Mouse (Mus musculus): Measurements from ENCODE around the gene Fnbp4.
A peak's percentile ranks its signal among the peaks of the same experiment; 100 is the strongest.

Fnbp4 gene

DNA sequence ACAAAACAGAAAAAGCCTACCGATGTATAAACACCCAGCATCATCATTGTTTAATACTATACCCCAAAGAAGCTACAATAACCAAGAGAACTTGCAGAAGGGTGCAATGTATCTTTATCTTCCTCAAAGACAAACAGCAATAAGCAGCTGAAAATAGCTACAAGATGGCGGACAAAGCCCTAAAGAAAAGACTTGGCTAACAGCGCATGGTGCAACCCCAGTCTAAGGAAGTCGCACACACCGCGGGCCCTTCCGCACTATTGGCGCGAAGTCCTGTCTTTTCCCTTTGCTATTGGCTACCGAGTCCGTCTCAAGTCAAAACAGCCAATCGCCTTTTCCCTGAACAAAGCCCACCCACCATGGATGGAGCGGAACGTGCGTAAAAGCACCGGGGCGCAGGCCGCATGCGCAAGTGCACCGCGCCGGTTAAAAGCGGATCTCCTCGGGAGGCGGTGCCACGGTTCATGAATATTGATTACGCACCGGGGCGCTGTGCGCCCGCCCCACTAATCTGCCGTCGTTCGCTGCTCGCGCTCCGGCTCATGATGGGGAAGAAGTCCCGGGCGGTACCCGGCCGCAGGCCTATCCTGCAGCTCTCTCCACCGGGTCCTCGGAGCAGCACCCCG, at the start of gene Fnbp4:
Fnbp4 (plus strand) TSS at position 318 of the 626 bp plus-strand sequence.
- peak; percentile 94 to 96 for DNase-seq

DNA sequence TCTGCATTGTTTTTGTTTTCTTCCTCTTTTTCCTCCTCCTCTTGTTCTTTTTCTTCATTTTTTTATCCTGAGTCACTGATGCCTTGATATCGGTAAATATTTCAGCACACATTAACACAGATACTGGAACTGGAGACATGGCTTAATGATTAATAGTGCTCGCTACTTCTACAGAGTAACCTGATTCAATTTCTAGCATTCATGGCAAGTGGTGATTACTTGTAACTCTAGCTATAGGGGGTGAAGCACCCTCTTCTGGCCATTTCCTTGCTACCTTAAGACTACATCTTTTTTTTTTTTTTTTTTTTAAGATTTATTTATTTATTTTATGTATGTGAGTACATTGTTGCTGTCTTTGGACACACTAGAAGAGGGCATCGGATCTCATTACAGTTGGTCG, 44.2 kb upstream of the Fnbp4 start:
- DNase-seq, result no peak

DNA sequence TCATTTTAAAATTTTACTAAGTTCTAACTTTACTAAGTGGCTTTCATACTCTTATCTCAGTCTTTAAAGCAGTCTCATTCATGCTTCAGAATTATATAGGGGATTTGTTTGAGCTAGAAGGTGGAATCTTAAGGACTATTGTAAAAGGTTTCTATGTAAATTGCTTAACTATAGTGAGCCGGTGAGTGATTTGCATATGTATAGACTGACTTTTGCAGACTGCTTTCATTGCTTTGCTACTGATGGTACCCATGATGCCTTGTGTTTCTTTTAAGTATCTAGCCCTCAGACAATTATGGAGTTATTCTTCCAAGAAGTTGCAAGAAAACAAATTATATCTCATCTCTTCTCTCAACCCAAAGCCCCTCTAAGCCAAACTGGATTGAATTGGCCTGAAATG, 36.6 kb upstream of the Fnbp4 start:
- DNase-seq, result no peak

DNA sequence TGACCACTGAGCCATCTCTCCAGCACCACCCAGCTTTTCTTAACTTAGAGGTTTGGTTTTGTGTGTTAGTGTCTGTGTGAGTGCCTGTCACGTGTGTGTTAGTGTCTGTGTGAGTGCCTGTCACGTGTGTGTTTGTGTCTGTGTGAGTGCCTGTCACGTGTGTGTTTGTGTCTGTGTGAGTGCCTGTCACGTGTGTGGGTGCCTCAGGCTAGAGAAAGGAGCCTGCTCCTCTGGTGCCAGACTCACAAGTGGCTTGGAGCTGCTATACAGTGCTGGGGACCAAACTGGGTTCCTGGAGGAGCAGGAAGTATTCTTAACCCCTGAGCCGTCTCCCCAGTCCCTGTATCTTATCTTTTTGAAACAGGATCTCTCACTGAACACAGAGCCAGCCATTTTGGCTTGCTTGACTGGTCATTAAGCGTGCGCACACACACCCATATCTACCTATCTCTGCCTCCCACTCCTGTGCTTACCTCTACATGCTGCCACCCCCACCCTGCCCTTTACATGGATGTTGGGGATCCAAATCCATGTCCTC, 29.5 kb upstream of the Fnbp4 start:
- no peak for DNase-seq

DNA sequence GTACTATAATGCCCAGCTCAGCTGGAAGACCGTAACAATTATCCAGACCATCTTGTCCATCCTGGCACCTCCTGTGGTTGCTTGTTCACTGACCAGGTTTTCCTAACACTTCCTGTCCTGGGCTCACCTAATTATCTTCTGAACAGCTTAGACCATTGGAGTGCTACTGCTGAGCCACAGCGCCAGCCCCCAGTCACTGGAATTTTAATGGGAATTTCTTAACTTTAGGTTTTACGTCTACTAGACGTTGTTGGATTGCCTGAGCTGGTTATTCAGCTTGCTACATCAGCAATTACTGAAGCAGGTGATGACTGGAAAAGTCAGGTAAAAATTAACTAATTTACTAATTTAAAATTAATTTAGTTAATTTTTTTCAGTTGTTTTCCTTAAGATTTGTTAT, 27.8 kb upstream of the Fnbp4 start:
- DNase-seq, result no peak

DNA sequence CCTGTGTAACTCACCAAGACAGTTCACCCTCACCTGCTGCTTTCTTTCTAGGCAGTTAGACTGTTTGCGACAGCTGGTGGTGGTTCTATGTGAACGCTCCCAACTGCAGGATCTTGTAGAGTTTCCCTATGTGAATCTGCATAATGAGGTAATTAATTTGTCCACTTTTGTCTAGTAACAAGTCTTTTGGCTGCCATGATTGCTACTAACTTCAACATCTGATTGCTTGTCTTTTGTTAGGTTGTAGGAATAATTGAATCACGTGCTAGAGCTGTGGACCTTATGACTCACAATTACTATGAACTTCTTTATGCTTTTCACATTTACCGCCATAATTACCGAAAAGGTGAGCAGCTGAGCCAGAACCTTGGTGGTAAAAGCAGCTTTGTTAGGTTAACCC, 27.2 kb upstream of the Fnbp4 start:
- no peak for DNase-seq

DNA sequence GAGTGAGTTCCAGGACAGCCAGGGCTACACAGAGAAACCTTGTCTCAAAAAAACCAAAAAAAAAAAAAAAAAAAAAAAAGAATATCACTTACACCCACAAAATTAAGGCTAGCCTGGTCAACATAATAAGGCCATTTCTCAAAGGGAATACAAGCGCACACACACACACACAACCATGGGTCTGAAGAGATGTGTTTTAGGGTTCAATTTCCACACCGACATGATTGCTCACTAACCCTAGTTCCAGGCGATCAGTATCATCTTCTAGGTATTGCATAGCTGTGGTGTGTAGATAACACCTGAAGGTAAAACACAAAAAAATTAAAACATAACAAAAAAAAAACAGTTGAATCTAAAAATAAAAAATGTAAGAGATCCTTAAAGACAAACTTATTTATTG, 18.4 kb upstream of the Fnbp4 start:
- DNase-seq, result no peak

DNA sequence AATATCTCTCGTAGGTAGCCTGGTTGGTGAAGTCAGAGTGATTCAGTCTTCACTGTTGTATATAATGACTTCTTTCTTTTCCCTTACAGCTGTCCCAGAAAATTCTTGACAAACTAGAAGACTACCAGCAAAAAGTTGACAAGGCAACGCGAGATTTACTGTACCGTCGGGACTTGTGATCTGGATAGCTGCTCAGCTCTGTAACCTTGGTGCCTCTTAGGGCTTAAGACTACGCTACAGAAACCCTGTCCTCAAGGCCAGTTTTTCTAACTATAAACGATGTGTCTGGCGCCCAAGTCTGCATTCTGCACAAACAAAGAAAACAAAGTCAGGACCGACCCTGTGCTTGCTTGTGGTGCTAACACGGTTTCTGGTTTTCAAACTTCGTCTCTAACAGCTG, 9.8 kb upstream of the Fnbp4 start:
- DNase-seq, result no peak

DNA sequence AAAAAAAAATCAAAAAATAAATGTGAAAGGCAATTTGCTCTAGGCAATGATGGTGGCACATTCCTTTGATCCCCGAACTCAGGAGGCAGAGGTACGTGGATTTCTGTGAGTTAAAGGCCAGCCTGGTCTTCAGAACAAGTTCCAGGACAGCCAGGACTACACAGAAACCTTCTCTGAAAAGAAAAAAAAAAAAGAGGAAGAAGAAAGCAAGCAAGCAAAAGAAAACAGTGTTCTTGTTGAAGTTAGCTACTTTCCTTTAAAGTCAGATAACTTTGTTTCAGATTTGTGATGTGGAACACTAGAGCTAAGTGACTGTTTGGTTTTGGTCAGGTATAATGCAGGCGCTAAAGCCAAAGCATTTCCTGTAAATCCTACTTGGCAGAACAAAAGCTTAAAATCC, 6.4 kb upstream of the Fnbp4 start:
- DNase-seq, result no peak

DNA sequence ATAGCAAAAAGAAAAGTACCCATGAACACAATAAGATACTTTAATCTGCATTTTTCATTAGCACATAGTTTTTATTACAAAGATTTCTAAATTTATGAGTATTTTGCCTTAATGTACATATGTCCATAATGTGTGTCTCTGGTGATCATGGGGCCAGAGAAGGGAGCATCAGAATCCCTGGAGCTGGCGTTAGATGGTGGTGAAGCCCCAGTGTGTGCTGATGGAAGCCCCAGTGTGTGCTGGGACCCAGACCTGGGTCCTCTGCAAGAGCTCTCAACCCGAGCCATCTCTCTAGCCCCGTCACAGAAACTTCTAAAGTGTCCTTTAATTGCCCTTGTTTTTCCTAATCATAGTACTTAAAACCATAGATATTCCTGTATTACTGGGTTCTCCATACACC, 5.8 kb upstream of the Fnbp4 start:
- DNase-seq, result no peak

DNA sequence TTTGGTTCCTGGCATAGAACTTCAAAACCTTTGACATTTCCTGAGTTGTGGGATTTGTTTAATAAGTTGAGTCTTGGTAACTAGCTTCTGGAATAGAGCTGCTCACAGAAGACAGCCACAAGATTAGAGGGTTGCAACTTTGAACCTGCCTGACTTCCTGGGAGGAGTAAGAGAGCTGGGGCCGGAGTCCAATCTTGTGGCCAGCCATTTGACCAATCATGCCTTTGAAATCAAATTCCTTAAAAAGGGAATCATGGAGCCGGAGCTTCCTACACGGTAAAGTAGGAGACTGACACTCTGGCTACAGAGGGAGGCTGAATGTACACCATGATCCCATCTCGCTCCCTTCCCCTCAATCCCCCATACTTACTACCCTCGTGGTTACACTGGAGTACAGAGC, 5.2 kb upstream of the Fnbp4 start:
- DNase-seq, result no peak

DNA sequence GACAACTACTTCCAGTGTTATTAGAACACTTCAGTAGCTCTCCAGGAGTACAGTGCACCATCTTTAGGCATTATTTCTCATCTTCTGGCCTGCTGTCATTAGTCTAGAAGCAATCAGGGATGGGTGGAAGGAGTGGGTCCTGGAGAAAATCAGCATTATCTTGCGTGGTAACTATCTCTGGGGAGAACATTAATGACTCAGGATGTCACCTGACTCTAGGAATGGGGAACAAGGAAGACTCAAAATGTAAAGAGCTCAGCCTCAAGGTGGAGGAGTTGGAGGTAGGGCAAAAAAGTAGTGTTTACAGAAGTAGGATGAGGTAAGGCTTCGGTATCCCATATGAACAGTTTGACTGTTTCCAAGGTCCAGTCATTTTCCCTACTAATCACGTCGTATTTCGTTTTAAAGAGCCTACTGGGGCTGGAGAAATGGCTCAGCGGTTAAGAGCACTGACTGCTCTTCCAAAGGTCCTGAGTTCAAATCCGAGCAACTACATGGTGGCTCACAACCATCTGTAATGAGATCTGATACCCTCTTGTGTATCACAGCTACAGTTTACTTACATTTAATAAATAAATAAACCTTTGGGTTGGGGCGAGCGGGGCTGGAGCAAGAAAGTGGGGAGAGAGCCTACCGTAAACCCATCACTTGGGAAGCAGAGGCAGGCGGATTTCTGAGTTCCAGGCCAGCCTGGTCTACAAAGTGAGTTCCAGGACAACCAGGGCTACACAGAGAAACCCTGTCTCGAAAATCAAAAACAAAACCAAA, 701 bp upstream of the Fnbp4 start:
- DNase-seq, result no peak

DNA sequence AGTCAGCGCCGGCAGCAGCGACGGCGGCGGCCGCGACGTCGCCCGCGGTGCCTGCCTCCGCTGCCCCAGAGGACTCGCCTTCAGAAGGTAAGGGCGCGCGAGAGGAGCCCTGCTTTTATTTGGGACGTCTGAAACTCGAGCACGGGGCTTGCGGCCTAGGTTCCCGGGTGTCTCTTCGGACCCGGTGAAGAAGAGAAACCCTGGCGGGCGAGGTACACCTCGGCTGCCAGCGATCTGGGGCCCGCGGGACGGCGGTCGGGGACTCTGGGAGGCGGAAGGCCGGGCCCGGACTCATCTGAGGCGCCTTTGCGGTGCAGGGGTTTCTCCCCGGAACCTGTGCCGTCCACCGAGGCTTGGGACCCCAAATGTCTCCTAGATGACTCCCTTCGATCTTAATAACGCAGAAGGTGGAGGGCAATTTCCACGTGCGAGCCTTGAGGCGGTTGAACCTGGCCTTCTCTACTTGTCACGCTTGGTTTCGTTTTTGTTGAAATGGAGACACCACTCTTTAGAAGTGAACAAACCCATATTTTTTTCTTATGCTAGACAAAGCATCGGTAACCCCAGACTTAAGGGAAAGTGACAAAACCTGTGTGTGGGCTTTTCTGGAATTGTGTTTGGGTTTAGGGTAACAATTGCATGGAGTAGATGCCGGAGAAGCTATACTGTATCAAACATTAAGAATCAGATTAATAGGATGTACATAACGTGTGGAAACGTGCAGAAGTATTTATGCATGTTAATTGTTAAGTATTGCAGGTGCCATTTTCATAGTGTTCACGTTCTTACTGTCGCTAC, 769 bp downstream of the Fnbp4 start:
- DNase-seq, result peak in 1 of 2 experiments; percentile 63

DNA sequence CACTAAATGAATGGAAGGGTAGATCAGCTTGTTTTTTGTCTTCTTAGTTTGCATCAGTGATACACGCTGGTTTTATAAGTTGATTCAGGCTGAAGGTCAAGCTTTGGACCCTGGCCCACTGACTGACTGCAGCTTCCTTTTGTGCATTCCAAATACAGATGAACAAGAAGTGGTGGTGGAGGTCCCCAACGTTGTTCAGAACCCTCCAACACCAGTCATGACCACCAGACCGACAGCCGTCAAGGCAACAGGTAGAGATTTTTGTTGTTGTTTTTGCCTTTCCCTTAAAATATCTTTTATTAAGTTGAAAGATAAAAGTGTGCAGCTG, 1.3 kb downstream of the Fnbp4 start:
- DNase-seq, result no peak

DNA sequence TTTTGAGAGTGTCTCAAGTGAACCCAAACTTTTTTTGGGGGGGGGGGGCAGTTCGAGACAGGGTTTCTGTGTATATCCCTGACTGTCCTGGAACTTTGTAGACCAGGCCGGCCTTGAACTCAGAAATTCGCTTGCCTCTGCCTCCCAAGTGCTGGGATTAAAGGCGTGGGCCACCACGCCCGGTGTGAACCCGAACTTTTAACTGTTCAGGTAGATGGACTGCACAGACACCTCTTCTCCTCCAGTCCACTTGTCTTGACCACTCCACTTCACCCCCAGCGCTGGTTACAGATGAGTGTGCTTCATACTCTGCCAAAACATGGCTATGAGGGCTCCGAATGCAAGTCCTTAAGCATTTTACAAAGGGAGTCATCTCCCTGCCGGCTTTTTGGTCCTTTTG, 2.0 kb downstream of the Fnbp4 start:
- no peak for DNase-seq

DNA sequence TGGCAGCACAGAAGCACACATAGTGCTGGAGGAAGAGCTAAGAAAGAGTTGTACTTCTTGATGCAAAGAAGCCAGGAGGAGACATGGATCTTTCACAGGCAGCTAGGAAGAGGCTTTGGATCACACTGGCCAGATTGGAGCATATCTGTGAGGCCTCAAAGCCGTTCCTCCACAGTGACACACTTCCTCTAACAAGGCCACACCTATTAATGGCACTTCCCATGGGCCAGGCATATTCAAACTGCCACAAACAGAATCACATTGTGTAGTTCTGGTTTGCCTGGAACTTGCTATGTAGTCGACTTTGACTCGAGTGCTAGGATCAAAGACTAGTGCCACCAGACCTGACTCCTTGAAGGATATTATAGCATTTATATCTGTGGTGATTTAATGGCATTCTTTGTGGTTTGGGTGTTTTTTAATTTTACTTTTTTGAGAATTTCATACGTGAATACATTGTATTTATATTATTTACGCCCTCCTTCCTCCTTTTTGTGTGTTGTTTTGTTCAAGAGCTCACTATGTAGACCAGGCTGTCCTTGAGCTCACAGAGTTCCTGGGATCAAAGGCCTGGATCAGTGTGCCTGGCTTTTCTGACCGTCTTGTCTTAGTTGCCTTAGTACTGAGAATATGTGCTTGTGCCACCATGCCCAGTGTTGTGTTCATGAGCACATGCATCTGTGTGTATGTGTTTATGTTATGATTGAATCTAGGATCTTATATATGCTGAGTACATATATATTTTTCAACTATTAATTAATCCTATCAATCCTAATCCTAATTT, 4.7 kb downstream of the Fnbp4 start:
- DNase-seq, result no peak

DNA sequence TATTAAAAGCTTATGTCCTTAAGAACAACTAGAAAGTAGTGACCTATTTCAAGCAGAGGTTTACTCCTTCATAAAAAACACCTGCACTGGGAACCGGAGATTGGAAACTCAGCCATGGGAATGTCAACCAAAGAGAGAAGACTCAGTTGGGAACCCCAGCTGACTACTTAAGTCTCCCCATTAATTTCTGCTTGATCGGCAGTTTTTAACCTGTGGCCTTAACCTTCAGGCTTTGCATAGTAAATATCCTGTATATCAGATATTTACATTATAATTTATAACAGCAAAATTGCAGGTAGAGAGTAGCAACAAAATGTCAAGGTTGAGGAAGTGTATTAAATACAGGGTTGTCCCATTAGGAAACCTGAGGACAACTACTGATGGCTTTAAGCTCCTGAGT, 8.4 kb downstream of the Fnbp4 start:
- no peak for DNase-seq

DNA sequence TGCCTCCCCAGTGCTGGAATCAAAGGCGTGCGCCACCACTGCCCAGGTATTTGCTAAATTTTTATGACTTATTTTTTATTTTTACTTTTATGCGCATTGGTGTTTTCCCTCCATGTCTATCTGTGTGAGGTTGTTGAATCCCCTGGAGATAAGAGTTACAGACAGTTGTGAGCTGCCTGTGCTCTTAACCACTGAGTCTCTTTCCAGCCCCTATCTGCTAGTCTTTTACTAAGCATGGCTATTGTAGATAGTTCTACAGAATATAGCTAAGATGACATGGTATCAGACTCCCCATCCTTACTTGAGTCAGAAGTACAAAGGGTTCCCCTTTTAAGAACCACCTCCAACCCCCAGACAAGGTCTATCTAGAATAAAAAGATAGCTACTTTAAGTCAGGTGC, 9.0 kb downstream of the Fnbp4 start:
- DNase-seq, result no peak

DNA sequence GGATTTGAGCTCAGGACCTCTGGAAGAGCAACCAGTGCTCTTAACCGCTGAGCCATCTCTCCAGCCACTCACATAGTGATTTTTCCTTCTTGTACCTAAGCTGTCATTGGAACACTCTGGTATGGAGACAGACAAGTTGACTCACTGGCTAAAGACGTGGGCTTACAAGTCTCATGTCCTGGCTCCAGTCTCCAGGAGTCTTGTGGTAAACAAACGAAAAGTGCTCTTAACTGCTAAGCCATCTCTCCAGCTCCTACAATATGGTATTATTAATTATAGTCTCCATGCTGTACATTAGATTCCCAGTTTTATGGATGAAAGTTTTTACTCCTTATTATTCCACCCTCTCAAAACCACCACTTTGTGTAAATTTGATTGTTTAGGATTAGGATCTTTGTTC, 20.0 kb downstream of the Fnbp4 start:
- no peak for DNase-seq

DNA sequence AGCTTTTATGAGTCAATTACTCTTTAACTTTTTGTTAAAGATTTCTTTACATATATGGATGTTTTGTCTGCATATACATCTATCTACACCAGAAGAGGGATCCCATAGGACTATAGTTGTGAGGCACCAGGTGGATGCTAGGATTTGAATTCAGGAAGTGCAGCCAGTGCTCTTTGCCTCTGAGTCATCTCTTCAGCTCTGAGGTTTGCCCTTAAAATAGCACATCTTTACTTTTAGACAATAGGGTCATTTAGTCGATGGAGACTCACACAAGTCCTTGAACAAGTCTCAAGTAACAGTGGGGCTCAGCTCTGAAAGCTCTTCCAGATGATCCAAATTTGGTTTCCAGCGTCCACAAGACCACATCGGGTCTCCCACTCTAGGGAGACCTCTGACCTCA, 36.2 kb downstream of the Fnbp4 start:
- no peak for DNase-seq

DNA sequence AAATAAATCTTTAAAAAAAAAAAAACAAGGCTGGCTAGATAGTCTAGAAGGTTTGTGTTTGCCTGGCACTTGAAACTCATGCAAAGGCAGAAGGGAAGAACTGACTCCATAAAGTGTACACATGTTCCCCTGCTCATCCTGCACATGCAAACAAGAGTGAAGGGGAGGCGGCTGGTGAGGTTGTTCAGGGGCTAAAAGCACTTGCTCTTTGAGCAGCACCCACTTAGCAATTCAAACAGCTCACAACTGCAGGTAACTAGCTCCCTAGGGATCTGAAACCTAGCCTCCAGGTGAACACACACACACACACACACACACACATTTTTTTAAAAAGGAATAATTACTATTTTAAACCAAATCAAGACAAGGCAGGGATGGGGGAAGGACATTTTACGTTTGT, 36.8 kb downstream of the Fnbp4 start:
- DNase-seq, result no peak

DNA sequence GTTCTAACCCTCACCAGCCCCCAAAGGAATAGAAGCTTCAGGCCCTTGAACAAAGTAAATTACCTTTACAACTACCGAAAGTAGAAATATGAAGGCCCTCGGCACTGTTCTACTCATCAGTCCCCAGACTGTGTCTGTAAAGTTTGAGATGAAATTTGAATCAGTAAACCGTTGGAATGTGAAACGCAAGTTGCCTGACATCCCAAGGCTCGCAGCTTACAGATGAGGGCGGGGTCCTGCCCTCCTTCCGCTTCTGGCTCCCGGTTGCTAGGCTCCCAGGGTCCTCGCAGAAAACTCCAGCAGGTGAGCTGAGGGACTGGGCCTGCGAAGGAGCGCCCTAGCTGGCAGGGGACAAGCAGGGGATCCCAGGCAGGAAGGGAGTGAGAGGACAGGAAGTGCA, 37.3 kb downstream of the Fnbp4 start, which contains the start of gene Agbl2:
Agbl2 (plus strand) TSS at position 270 of the 400 bp plus-strand sequence.
- no peak for DNase-seq

DNA sequence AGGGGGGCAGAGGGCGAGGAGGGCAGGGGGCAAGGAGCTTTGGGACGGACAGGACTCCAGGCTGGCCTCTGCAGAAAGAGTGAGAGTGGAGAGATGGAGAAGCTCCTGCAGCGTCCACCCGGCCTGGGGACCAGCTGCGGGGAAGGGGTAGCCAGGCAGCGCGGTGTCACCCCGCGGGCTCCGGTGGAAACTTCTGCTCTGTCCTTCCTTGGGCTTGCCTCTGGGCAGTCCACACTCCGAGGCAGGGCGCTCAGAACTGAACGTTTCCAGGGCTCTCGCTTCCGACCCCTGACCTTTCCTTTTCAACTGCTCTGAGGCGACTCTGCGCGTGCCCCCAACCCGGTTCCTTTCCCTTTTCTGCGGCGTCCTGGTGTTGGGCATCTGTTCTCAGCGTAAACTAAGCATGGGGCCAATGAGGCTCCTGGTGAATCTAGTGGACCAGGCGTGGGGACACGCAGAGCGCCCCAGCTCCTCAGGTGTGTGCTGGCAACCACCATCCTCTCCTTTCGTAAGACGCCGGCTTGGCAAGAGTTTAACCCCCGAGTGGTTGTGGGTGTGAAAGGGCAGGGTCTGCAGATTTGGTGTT, 37.8 kb downstream of the Fnbp4 start:
- no peak for DNase-seq
